Mouse (Mus musculus) retina, postnatal 1 day (tissue): ENCODE measurements around the gene Wdr41.

Experiments
- DNase-seq: peaks from one replicate; pipeline ENCODE4 v3.0.0-alpha.2; 2012

Wdr41 gene

GRCm38 (mm10) chr13:95038200-95038599 is 62.1 kb downstream of the Wdr41 start:
- no peak for DNase-seq

GRCm38 (mm10) chr13:95040140-95040738 is 64.1 kb downstream of the Wdr41 start:
- DNase-seq = peak; percentile 21

- no peak for DNase-seq
Observed at GRCm38 (mm10) chr13:95044108-95044507, 68.0 kb downstream of the Wdr41 start.

- no peak for DNase-seq
Observed at GRCm38 (mm10) chr13:95050398-95050797, 74.3 kb downstream of the Wdr41 start.

- no peak for DNase-seq
Observed at GRCm38 (mm10) chr13:95052421-95052820, 76.3 kb downstream of the Wdr41 start.

GRCm38 (mm10) chr13:95055742-95056388 is 79.7 kb downstream of the Wdr41 start:
- DNase-seq = no peak

- no peak for DNase-seq
Observed at GRCm38 (mm10) chr13:95056501-95057280, 80.5 kb downstream of the Wdr41 start.

GRCm38 (mm10) chr13:95058885-95059284 is 82.7 kb downstream of the Wdr41 start:
- DNase-seq = no peak

GRCm38 (mm10) chr13:95063390-95064017 is 87.4 kb downstream of the Wdr41 start:
- DNase-seq = no peak

GRCm38 (mm10) chr13:95067854-95068253 is 91.7 kb downstream of the Wdr41 start:
- peak; percentile 23 for DNase-seq

- no peak for DNase-seq
Observed at GRCm38 (mm10) chr13:95070268-95070667, 94.1 kb downstream of the Wdr41 start.
